Mouse (Mus musculus): ENCODE results near the gene Mlec. TPM values are rescaled to one million over a fixed set of nuclear protein-coding genes. Genes with fewer than 3 reads are reported as not detected.

Gene Mlec
- polyA plus RNA-seq, 1 experiment from 2014 or later, result 15.0 TPM

DNA sequence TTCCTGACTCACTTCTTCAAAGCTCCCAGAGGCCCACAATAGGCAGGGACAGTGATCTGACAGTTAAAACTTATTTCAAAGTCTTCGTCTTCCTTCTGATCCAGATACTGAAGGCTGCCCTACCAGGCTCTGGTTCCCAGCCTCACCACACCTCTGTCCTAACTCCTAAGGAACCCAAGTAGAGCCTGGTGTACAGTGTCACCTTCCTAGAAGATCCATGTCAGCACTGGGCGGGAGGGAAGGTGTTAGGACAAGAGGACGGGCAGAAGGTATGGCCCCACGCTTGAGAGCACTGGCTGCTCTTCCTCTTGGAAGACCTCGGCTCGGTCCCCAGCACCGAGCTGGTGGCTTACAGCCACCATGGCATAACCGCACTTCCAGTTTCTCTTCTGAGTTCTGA is 9.6 kb downstream of the Mlec start:
- TF ChIP-seq CTCF (IDR thresholded peaks at IDR 0.05) (no peak), EP300 (IDR thresholded peaks at IDR 0.05) (no peak)
- Histone ChIP-seq H3K36me3 (ENCODE audit: insufficient read depth, low read length) (peaks cover 34% of the 10 kb centered on the region), H3K27me3 (replicated peaks; ENCODE audit: insufficient read depth, low read length) (no peaks in the 10 kb centered on the region), H3K4me1 (ENCODE audit: insufficient read depth, low read depth, low read length) (no peaks in the 10 kb centered on the region), H3K4me2 (replicated peaks; ENCODE audit: low read depth, low read length) (no peak overlapping the region), H3K9me3 (ENCODE audit: low read length) (no peaks in the 10 kb centered on the region), H3K4me3 (ENCODE audit: low read depth, low read length) (no peak overlapping the region), H3K27ac (ENCODE audit: low read length) (no peak overlapping the region), H3K9ac (replicated peaks; ENCODE audit: low read depth) (no peak overlapping the region)
- ATAC-seq, result no peak
- DNase-seq (ENCODE audit: low spot score), result no peak
- WGBS, result 95% methylated on average over 8 of the region's 8 CpGs

- TF ChIP-seq EP300 (IDR thresholded peaks at IDR 0.05) (no peak), CTCF (IDR thresholded peaks at IDR 0.05) (no peak)
- ATAC-seq (no peak), DNase-seq (ENCODE audit: low spot score) (no peak)
- Histone ChIP-seq H3K27me3 (replicated peaks; ENCODE audit: insufficient read depth, low read length) (no peaks in the 10 kb centered on the region), H3K4me1 (ENCODE audit: insufficient read depth, low read depth, low read length) (no peaks in the 10 kb centered on the region), H3K36me3 (ENCODE audit: insufficient read depth, low read length) (peaks cover 34% of the 10 kb centered on the region), H3K4me2 (replicated peaks; ENCODE audit: low read depth, low read length) (no peak overlapping the region), H3K4me3 (ENCODE audit: low read depth, low read length) (no peak overlapping the region), H3K9ac (replicated peaks; ENCODE audit: low read depth) (no peak overlapping the region), H3K9me3 (ENCODE audit: low read length) (no peaks in the 10 kb centered on the region), H3K27ac (ENCODE audit: low read length) (no peak overlapping the region)
- WGBS, result 70% methylated on average over 3 of the region's 3 CpGs
Observed at GRCm38 (mm10) chr5:115147388-115147787, 10.6 kb downstream of the Mlec start.

DNA sequence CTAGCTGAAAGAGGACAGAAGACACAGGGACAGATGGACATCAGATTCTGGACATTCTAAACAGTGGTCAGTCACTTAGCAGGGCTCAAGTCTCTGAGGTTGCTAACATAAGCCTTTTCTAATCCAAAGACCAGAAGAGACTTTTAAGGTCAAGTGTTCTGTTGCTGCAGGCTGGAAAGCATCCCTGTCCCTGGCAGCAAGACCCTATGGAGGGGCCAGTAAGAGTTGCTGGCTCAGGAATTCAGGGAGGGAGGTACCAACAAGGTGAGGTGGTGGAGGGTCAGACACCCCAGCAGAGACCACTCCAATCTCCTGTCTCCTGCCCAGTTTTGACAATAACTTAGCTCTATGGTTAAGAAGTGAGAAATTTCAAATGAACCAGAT is 11.2 kb downstream of the Mlec start:
- no peaks in the 10 kb centered on the region for H3K4me1 ChIP-seq (ENCODE audit: insufficient read depth, low read depth, low read length)
- DNase-seq (ENCODE audit: low spot score), result no peak
- H3K9ac ChIP-seq (replicated peaks; ENCODE audit: low read depth), result no peak overlapping the region
- H3K27ac ChIP-seq (ENCODE audit: low read length), result no peak overlapping the region
- no peaks in the 10 kb centered on the region for H3K9me3 ChIP-seq (ENCODE audit: low read length)
- no peak overlapping the region for H3K4me3 ChIP-seq (ENCODE audit: low read depth, low read length)
- no peak overlapping the region for H3K4me2 ChIP-seq (replicated peaks; ENCODE audit: low read depth, low read length)
- H3K36me3 ChIP-seq (ENCODE audit: insufficient read depth, low read length), result peaks cover 34% of the 10 kb centered on the region
- no peaks in the 10 kb centered on the region for H3K27me3 ChIP-seq (replicated peaks; ENCODE audit: insufficient read depth, low read length)
- no peak for TF ChIP-seq EP300 (IDR thresholded peaks at IDR 0.05)
- no peak for TF ChIP-seq CTCF (IDR thresholded peaks at IDR 0.05)
- no peak for ATAC-seq

DNA sequence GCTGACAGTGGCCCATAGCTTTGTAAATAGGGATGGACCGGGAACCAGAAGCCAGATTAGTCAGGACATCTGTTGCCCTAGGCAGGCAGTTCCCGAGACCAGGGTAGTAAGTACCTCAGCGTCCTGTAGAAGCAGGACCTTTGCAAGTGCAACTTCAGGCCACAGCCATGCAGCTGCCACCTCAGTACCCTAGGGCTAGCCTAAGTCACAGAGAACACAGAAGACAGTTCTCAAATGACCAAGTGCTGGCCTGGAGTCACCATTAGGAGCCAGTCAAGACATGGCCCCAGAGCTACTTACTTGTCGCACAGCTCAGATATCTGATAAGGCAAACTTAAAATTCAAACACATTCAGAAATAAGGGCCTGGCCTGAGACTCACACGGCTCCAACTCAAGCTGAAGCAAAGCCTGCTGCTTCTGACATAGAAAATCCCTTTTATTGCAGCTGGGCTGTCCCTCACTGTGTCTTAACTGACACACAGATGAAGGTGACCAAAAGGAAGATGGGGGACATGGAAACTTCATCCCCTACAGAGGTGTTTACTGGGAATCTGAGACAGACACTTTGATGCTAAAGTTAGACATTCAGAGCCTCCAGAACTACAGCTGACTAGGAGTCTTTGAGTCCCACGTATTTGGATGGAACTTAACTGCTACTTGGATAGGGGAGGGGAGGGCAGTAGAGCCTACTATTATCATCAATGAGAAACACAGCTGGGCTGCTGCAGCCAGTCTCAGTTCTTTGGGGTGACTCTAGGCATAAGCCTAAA is 11.8 kb downstream of the Mlec start:
- no peak for ATAC-seq
- H3K9ac ChIP-seq (replicated peaks; ENCODE audit: low read depth), result no peak overlapping the region
- H3K4me1 ChIP-seq (ENCODE audit: insufficient read depth, low read depth, low read length), result no peaks in the 10 kb centered on the region
- no peaks in the 10 kb centered on the region for H3K27me3 ChIP-seq (replicated peaks; ENCODE audit: insufficient read depth, low read length)
- DNase-seq (ENCODE audit: low spot score), result no peak
- TF ChIP-seq EP300 (IDR thresholded peaks at IDR 0.05) (no peak), CTCF (IDR thresholded peaks at IDR 0.05) (no peak)
- H3K36me3 ChIP-seq (ENCODE audit: insufficient read depth, low read length), result peaks cover 34% of the 10 kb centered on the region
- no peaks in the 10 kb centered on the region for H3K9me3 ChIP-seq (ENCODE audit: low read length)
- no peak overlapping the region for H3K4me2 ChIP-seq (replicated peaks; ENCODE audit: low read depth, low read length)
- 77% methylated on average over 6 of the region's 6 CpGs for WGBS
- H3K27ac ChIP-seq (ENCODE audit: low read length), result no peak overlapping the region
- no peak overlapping the region for H3K4me3 ChIP-seq (ENCODE audit: low read depth, low read length)

GRCm38 (mm10) chr5:115145253-115145968 is 12.6 kb downstream of the Mlec start:
- Histone ChIP-seq H3K9me3 (ENCODE audit: low read length) (no peaks in the 10 kb centered on the region), H3K27me3 (replicated peaks; ENCODE audit: insufficient read depth, low read length) (no peaks in the 10 kb centered on the region), H3K4me1 (ENCODE audit: insufficient read depth, low read depth, low read length) (no peaks in the 10 kb centered on the region), H3K36me3 (ENCODE audit: insufficient read depth, low read length) (peaks cover 32% of the 10 kb centered on the region), H3K9ac (replicated peaks; ENCODE audit: low read depth) (no peak overlapping the region), H3K4me3 (ENCODE audit: low read depth, low read length) (no peak overlapping the region), H3K4me2 (replicated peaks; ENCODE audit: low read depth, low read length) (no peak overlapping the region), H3K27ac (ENCODE audit: low read length) (0 out of 2 replicates have a peak overlapping the region, but pooled peaks have one; percentile 11)
- TF ChIP-seq EP300 (IDR thresholded peaks at IDR 0.05), result peak; percentile 47; the same call in 1 of the 2 replicates
- no peak for TF ChIP-seq CTCF (IDR thresholded peaks at IDR 0.05)
- 60% methylated on average over 11 of the region's 11 CpGs for WGBS
- ATAC-seq (peak; percentile 66), DNase-seq (ENCODE audit: low spot score) (no peak)

DNA sequence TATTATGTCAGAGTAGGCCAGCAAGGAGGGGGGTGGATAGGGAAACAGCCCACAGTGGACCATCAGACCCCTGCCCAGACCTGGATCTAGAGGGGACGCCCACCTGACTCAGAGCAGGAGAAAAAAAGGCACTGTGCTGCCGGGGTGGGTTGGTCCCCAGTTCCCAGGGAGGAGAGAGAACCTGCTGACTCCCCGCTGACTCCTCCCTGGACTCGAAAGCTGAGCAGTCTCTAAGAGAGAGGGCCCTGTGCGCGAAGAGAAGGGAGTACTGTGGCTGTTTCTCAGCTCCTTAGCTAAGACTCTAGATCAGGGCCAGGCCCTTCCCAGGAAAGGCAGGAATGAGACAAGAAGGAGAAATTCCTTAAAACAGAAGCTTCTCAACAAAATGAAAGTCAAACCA is 13.5 kb downstream of the Mlec start:
- H3K36me3 ChIP-seq (ENCODE audit: insufficient read depth, low read length), result peaks cover 23% of the 10 kb centered on the region

More for the DNA sequence above, 13.5 kb downstream of the Mlec start:
- DNase-seq (ENCODE audit: low spot score) (no peak), ATAC-seq (no peak)
- Histone ChIP-seq H3K4me1 (ENCODE audit: insufficient read depth, low read depth, low read length) (no peaks in the 10 kb centered on the region), H3K4me3 (ENCODE audit: low read depth, low read length) (no peak overlapping the region), H3K9ac (replicated peaks; ENCODE audit: low read depth) (no peak overlapping the region), H3K27ac (ENCODE audit: low read length) (peak overlapping the region; percentile 11; the same call in 1 of the 2 replicates), H3K4me2 (replicated peaks; ENCODE audit: low read depth, low read length) (no peak overlapping the region), H3K27me3 (replicated peaks; ENCODE audit: insufficient read depth, low read length) (no peaks in the 10 kb centered on the region), H3K9me3 (ENCODE audit: low read length) (no peaks in the 10 kb centered on the region)
- 68% methylated on average over 6 of the region's 6 CpGs for WGBS
- TF ChIP-seq CTCF (IDR thresholded peaks at IDR 0.05), result no peak
- TF ChIP-seq EP300 (IDR thresholded peaks at IDR 0.05), result no peak

All from lung, postnatal 0 days (tissue).